Mouse (Mus musculus): ENCODE measurements around the gene Usp12.

GRCm38 (mm10) chr5:146713088-146713487 is 81.7 kb downstream of the Usp12 start:
- TF ChIP-seq CTCF (IDR thresholded peaks at IDR 0.05) (no peak), EP300 (IDR thresholded peaks at IDR 0.05) (no peak)

Data from lung, postnatal 0 days (tissue).